Mouse (Mus musculus) spleen, postnatal 10 days (tissue): ENCODE results near the gene Fkbp2.
"Not testable (repeated sequence)": the region's sequence is repeated elsewhere in the genome, so short reads cannot be mapped to it uniquely, and the experiment has no call there.

Experiments
- DNase-seq, 2 experiments: peaks; one replicate each; pipeline ENCODE4 v3.0.0; 2021 to 2022; ENCODE audit warnings: low spot score in 2 of 2

Gene Fkbp2

GRCm38 (mm10) chr19:6991166-6991565 lies 10.9 kb upstream of the Fkbp2 start:
- DNase-seq = not testable (repeated sequence)

GRCm38 (mm10) chr19:6990712-6991111 lies 10.4 kb upstream of the Fkbp2 start:
- no peak for DNase-seq

GRCm38 (mm10) chr19:6989251-6989650 lies 8.9 kb upstream of the Fkbp2 start:
- peak in 1 of 2 experiments; percentile 18 for DNase-seq

GRCm38 (mm10) chr19:6987904-6988285 lies 7.6 kb upstream of the Fkbp2 start:
- no peak for DNase-seq

DNA sequence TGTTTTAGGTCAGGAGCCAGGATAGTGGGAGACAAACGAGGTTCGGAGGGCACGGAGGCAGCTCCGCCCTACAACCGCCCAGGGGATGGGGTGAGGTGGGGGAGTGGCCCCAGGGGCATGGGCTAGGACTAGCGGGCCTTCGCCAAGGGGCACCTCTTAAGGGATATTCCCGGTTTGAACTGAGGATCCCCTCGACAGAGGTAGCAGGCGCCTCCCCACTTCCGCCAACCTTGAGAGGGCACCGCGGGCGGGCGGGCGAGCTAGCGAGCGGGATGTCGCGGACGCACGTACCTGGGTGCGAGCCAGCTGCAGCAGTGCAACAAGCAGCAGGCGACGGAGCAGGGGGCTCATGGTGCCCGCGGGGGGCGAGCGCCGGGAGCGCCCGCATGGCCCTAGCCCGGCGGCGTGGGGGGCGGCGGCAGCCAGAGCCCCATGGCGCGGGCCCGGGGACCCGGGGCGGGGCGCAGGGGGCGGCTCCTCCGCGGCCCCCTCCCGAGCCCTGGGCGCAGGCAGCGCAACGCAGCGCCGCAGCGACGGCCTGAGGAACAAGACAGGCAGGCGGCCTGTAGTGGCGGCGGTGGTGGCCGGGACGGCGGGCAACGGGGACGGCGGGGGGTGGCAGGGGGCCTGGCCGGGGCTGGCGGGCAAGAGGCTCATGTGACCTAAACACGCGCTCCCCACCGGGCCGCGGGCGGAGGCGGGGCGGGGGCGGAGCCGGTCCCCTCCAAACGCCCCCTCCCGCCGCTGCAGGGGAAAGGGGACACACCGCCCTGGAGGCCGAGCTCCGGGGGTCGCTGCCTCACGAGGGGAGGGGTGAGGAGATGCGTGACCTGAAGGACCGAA lies 7.0 kb upstream of the Fkbp2 start, which contains the start of gene Vegfb:
Vegfb (minus strand) TSS at position 591 of the 843 bp plus-strand sequence.
- peak; percentile 66 to 70 for DNase-seq

DNA sequence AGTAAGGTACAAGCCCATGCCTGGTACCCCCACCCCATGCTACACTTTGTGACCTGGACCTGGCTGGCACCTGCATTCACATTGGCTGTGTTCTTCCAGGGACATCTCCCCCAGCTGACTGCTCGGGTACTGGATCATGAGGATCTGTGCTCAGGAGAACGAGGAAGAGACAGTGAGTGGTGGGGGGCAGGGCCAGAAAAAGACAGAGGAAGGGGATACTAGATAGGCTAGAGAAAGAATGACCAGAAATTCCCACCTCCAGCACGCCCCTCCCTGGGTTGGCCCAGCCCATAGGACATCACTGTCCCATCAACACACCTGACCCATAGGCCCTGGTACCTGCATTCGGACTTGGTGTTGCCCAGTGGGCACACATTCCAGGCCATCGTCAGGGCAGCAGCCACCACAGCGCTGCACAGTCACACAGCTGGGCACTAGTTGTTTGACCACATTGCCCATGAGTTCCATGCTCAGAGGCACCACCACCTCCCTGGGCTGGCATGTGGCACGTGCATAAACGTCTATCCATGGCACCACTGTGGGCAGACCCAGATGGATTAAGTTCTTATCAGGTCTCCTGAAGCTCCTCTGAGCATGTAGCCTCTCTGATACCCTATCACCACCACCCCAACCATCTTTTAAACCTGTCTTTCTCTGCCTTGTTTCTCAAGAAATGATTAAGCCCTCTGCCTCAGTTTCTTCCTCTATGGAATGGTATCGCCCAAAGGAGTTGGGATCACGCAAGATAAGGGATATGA lies 5.8 kb upstream of the Fkbp2 start:
- DNase-seq = peak in 1 of 2 experiments; percentile 14

DNA sequence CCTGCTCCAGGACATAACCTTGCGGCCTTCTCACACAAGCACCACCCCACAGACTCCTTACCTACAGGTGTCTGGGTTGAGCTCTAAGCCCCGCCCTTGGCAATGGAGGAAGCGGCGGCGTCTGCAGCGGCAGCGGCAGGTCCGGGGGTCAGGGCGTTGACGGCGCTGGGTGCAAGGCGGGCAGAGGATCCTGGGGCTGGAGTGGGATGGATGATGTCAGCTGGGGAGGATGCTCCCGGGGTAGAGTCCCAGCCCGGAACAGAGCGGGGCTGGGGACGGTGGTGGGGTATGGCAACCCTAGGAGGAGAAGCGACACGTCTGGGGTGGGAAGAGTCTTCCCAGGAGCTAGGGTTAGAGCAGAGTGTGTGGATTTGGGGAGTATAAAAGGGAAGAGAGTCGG lies 5.0 kb upstream of the Fkbp2 start:
- no peak for DNase-seq

DNA sequence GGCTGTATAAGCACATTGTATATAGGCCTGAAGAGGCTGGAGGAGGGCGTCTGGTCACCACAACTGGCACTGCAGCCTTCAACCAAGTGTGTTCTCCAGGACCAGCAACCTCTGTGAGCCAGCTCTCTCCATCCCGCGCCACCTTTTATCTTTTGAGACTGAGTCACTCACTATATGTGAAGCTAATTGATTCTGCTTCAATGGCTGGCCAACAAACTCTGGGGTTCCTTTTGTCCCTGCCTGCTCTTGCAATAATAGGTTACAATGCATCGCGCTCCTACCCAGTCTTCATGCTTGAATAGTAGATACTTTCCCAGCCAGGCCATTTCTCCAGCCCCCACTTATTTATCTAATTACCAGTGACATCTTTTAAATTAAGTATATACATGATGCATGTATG lies 3.3 kb upstream of the Fkbp2 start:
- no peak for DNase-seq

DNA sequence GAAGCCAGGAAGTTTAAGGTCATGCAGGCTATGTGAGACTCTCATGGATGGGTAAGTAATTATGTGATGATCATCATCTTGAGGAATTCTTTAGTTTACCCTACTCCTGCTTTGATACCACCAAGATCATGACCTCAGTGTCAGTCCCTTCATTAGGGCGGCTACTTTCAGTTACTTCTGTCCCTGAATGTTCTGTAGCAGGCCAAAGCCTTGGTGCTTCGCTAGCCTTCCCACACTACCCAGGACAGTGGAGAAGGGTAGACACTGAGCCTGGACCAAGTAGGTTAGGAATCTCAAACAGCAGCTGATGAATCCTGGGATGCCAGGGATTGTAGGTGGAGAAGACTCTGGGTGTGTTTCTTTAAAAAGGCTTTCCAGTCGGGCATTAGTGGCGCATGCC lies 1.2 kb upstream of the Fkbp2 start:
- no peak for DNase-seq

DNA sequence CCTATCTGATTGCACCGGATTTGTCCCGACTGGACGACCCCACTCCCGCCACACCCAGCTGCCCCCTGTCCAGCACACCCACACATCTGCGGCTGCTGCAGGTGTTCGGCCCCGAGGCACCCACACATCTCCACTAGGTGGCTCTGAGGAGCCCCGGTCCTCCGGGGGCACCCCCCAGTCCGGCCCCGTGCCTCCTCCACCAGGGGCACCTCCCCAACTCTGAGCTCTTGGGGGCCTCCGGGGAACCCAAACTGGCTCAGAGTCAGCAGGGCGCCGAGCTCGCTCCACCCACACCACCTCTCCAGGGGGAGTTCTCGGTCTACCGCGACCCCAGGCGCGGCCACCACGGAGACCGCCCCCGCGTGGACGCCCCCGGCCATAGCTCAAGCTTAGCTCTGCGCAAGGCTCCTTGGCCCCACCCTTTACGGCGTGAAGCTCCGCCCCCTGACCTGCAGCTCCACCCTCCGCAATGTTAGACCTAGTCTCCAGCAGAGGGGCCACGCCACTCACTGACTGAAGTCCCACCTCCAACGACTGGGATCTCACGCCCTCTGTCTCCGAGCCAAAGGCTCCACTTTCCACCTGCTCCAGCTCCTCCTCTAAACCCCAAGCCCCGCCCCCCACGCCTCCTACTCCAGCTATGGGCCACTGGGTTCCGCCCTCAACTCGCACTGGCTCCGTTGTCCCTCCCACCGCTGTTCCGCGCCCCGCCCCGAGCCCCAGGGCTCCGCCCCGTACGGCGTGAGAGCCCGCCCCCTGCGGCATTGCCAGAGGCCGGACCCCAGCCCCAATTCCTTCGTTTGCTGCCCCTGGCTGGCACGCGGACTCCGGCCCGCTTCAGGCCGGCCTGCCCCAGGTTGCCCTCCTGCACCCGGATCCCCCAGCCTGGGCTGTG lies 568 bp downstream of the Fkbp2 start:
- peak; percentile 99 to 100 for DNase-seq

DNA sequence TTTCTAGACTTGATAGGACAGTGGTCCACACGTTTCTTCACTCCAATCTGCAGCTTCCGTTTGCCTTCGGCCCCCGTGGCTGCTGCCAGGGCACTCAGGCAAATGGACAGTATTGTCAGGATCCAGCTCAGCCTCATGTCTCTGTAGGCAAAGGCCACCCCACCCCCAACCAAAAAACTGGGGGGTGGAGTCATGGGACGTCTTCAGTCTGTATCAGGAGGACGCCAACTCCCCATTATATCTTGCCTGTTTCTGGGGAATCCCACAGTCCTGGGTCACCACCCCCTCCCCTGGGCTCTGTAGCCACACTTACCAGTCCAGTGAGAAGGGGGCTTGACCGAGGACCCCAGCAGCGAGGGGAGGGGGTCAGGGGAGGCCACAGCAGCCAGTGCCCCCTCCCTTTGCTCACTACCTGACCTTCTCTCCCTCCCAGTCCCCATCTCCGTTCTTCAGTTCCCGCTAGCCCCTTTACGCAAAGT lies 1.3 kb downstream of the Fkbp2 start:
- no peak for DNase-seq

DNA sequence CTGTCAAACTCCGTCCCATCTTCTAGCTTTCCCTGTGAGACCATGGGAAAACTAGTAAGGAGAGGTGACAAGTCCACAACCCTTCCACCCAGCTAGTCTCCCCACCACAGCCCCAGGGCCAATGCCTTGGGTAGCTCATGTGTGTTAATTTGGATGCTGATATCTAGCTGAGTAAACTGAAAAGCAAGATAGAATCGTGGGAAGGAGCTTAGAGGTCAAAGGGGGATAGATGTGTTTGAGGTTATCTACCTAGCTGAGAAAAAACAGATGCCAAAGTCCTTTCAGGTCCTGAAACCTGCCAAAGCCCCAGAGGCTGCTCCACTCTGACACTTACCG lies 1.7 kb downstream of the Fkbp2 start:
- DNase-seq = no peak

GRCm38 (mm10) chr19:6977759-6978638 lies 2.3 kb downstream of the Fkbp2 start:
- no peak for DNase-seq

DNA sequence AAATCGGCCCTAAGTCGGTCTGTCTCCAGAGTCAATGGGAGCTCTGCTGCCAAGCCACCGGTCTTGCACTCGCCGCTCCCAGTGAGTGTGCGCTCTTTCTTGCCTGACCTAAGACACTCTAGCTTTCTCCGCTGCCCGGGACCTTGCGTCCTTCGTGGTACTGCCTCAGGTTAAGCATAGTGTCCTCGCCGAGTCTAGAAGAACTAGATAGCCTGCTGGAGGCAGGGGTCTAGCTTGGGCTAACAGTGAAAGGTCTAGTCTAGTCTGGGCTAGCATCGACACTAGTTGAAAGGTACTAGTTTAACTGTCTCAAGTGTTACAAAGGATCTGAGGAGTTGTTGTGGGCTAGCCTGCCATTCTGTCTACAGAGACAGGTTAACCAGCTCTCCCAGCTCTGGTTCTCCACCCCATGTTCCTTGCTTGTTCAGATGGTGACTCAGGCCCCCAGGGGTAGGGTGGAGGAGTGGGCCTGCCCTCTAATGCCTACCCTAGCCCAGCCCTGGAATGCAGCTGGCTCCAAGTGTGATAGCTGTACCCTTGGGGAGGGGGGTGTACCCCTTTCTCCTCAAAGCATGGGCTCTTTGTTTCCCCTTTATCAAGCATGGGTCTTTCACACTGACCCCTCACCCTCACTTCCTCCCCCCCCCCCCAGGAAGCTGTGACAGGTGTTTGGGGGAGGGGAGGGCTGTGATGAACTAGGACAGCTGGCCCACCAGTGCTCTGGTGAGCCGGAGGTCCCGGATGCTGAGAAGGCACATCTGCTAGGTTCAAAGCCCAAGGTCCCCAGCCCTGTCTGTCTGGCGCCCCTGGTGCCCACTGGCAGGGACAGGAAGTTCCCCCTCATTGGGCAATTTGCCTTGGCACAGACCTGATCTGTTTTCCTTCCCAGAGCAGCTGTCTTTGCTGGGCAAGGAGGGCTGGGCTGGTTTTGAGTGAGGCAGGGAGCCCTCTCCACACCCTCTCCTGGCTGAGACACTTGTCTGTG lies 4.5 kb downstream of the Fkbp2 start, which contains the start of gene Plcb3:
Plcb3 (minus strand) TSS at position 934 of the 985 bp plus-strand sequence.
- peak; percentile 58 to 73 for DNase-seq

DNA sequence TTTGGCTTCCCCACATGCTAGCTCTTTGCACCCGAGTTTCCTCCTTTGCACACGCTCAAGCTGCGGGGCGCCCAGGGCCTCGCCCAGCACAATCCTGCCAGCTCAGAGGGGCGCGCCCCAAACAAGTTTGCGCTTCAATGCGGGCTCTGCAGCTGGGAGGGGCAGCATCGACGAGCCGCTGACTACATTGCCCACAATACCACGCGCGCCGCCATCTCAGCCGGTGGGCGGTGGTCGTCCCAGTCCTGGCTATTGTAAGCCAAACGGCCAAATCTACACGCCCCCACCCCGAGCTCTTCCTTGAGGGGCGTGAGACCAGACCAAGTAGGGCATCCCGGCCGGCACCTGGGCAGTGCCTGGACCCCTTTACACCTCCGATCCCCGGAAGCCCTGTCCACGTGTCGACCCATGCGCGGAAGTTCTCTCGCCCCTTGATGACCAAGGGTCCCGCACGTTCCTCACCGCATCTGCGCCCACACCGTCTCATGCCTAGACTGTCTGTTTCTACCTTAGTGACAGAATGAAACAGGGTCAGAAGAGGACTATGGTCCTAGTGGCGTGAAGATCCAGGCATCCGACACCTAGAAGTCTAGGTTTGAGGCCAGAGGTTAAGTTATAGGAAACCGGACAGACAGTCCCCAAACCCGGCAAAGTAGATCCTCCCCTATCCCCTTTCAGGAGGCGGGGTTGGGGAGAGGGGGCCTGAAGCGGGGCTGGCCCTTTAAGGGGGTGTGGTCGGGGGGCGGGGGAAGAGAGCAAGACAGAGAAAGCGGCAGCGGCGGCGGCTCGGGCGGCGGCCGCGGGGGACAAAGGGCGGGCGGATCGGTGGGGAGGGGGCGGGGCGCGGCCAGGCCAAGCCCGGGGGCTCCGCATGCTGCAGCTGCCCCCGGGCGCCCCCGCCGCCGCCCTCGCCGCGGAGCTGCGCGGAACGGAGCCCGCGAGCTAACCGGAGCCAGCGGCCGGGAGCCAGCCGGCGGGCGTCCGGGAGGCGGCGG lies 5.8 kb downstream of the Fkbp2 start, which contains the start of gene Ppp1r14b:
Ppp1r14b (plus strand) TSS at position 758 of the 995 bp plus-strand sequence.
- peak; percentile 73 to 86 for DNase-seq

DNA sequence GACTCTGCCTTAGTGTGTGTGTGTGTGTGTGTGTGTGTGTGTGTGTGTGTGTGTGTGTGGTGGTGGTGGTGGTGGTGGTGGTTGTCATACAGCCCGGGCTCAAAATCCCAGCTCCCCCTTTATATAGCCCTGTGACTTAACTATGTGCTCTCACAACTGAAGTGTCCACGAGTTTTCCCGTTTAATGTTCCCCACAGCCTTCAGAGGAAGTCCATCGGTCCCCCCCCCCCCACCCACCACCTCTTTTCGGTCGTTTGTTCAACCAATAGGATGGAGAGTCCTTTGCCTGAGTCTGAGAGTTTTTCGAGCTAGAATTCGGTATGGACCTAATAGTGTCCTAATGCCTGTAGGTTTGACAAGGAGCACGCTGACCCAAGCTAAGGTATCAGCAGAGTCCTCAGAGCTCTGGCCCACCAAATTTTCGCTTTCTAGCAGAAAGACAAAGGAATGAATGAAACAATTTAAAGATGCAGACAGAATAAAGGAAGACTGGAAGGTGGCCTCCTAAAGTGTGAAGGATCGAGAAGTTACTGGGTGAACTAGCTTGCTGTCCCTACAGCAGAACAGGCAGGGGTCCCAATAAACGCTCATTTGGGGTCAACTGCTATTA lies 6.6 kb downstream of the Fkbp2 start:
- DNase-seq = no peak

DNA sequence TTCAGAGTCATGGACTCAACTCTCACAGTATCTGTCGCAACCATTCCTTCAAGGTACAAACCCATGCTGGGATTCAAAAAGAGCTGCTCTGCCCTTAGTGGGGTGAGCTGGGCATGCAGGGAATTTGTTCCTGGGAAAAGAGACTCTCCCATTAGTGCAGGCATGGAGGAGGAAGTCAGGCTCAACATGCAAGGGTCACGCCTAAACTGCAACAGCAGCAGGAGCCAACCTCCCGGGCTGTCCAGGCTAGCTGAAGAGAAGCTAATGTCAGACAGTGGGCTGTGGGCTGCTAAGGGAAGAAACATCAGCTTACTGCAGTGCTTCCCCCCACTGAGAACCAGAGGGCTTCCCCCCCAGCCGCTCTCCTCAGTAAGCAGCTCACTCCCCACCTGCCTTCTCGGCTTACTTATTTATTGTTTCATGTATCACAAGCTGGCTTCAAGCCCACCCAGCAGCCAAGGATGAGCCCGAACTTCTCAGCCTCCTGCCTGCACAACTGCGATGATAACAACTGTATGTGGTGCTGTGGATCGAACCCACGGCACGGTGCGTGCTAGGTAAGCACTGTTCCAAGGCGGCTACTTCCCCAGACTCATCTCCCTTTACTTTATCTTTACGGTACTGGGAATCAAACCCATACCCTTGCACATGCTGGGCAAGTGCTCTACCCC lies 7.9 kb downstream of the Fkbp2 start:
- no peak for DNase-seq
